Mouse (Mus musculus) right cerebral cortex, adult 18-20 months (tissue): ENCODE measurements around the gene Nab2.
"Not testable (repeated sequence)": the region's sequence is repeated elsewhere in the genome, so short reads cannot be mapped to it uniquely, and the experiment has no call there.

Source experiments
- DNase-seq: peaks from one replicate; pipeline ENCODE4 v3.0.0; 2022; ENCODE audit warnings: mixed read lengths

Gene Nab2

DNA sequence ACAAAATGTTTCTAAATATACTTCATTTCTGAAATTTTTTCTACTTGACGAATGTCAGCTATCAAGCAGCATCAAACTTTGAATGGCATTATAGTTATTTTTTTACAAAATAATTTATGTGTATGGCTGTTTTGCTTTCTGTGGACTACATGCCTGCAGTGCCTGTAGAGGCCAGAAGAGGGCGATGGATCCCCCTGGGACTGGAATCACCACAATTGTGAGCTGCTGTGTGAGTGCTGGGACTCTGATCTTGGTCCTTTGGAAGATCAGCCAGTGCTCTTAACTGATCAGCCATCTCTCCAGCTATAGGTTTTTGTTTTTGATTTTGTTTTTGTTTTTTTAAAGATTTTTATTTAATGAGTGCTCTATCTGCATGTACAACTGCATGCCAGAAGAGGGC is 2.9 kb upstream of the Nab2 start:
- no peak for DNase-seq

GRCm38 (mm10) chr10:127670185-127670584 is 1.8 kb upstream of the Nab2 start:
- DNase-seq: no peak

DNA sequence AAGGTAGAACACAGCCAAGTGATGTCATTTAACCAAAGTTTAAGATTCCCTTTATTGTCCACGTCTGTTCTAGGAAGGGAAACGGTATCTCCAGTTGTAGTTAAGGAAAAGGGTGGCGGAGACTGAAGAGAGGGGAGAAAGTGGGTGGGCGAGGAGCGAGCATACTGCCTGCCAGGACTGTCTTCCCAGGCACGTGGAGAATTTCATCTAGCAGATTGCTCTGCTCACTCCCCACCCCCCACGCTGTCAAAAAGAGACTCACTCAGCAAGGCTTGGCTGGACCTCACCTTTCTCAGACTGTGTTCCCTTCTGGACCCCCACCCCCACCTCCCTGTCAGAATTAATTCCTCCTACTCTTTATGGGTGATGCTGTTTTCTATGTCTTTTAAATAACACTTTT is 802 bp upstream of the Nab2 start:
- DNase-seq: peak; percentile 70

DNA sequence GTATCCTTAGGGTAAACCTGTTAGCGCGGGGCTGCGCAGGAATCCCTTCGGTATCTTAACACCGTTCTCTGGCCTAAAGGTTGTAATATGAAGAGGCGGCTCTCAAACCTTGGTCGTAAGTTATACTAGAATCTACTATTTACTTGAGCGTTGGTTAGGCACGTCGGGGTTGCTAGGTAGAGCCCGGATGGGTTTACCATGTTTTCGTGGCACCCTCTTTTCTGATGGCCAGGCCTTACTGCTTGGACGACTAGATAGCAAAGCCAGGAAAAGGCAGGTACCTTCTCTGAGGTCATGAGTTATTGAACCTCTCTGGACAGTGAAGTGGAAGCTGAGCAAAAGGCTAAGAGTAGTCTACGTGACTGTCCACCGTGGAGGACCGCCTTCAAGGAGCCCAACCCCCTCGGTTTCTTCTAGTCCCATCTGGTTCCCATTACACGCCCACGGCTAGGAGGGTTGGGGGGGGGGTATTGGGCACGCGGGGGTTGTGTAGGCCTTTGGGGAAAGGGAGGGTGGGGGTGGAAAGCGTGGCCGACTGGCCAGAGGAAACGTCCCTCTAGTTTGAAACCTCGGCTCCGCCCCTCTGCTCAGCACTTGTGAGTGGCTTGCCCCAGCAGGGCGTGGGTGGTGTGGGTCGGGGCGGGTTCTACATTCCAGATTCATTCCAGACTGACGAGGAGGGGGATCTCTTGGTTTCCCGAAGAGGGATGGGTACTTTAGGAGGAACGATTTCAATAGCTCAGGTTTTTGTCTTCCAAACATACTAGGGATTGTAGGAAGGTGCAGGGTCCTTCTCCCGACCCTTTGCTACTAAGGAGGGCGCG is 887 bp downstream of the Nab2 start:
- peak; percentile 77 for DNase-seq

- DNase-seq: peak; percentile 83
These were observed 1.7 kb downstream of the Nab2 start, which contains the start of gene Nemp1 for GRCm38 (mm10) chr10:127666501-127667268. TSS of gene Nemp1 (plus strand) at chr10:127666901.

- DNase-seq: no peak
These were observed 2.8 kb downstream of the Nab2 start for GRCm38 (mm10) chr10:127665366-127666181.

- no peak for DNase-seq
These were observed 3.5 kb downstream of the Nab2 start for GRCm38 (mm10) chr10:127664891-127665290.

DNA sequence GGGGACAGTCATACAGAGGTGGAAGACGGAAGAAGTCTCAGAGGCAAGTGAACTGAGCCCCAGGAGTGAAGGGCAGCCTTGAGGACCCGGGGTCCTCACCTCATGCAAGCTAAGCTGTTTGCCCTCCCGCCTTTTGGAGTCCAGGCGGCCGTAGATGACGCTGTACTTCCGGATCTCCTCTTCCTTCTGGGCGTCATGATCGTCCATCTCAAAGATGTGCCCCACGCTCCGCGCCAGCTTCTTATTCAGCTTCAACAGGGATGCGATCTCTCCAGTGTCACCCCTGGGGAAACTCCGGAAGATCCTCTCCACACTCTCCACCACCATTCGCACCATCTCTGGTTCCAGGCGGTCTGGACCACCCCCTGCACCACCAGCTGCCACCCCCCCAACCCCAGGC is 4.2 kb downstream of the Nab2 start:
- DNase-seq: no peak

DNA sequence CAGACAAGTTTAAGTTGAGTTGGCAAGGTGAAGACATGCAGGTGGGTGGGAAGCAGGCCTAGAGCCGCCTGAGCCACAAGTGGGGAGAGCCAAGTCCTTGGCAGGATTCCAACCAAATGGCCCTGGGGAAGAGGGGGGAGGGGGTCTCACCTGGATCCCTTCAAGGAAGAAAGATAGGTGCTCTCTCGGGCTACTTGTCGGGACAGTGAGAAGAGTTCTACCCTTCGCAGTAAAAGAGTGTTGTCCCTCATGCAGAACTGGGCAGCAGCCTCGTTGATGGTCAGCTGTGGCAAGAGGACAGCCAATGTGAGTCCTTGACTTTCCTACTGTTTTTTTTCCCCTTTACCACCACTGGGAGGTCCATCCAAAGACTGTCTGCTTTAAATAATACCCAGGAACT is 4.8 kb downstream of the Nab2 start:
- DNase-seq: no peak

DNA sequence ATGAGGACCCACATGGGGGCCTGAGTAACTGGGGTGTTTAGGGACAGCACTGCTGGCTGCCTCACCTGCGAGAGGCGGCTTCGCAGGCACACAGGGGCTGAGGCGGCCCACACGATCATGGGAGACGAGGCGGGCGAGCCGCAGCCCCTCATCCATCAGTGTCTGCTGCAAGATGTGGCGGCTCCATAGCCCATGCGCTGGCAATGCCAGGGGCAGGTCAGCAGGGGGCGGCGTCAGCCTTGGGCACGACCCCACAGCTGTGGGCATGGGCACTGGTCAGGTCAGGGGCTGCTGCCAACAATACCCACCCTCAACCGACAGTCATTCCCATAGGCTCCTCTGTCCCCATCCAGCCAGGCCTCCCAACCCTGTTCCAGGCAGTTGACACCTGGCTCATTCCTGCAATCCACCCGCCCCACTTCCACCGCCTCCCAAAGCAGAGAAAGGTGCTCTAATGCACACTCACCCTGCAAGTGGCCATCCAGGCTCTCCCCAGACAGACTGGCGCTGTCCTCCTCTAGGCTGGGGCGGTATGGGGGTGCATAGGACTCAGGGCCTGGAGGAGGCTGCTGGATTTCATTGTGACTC is 5.6 kb downstream of the Nab2 start:
- no peak for DNase-seq

- peak; percentile 74 for DNase-seq
These were observed 6.3 kb downstream of the Nab2 start for GRCm38 (mm10) chr10:127661915-127662663.

DNA sequence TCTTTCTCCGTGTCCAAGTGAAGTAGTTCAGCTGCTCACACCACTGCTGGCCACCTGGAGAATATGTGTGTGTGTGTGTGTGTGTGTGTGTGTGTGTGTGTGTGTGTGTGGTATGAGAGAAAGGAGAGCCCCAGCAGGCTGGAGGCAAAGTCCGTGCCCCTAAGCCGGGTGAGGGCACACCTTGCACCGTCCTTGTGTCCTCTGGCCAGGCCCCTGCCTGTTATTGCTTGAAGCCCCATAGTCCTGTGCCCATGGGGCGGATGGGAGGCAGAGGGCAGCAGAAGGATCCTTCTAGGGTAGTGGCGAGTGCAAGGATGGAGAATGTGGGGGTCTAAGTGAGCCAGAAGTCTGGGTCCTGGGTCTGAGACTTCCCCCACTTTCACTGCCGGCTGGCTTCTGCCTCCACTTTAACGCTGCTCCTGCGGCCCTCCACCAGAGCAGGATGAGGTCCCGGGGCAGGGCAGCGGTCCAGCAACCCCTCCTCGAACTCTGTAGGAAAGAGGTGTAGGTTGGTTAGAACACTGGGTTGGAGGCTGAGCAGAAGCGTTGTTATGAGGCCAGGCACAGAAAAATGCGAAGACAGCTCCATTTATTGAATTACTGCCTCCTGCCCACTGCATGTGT is 7.0 kb downstream of the Nab2 start:
- no peak for DNase-seq

- no peak for DNase-seq
These were observed 8.8 kb downstream of the Nab2 start for GRCm38 (mm10) chr10:127659551-127659950.

DNA sequence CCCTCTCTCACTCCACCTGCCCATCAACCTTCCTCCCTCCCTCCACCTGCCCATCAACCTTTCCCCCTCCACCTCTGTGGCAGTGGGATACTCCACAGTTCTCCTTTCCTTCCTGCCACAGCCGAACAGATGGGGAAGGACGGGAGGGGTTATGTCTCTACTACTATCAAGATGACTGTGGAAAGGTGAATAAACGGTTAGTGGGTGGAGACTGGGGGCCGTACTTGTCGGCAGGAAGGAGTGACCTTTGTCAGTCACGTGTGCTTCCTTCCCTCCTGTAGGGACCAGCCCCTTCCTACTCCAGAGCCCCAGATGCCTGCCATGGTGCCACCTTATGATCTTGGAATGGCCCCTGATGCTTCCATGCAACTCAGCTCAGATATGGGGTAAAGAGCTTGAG is 10.3 kb downstream of the Nab2 start:
- no peak for DNase-seq

DNA sequence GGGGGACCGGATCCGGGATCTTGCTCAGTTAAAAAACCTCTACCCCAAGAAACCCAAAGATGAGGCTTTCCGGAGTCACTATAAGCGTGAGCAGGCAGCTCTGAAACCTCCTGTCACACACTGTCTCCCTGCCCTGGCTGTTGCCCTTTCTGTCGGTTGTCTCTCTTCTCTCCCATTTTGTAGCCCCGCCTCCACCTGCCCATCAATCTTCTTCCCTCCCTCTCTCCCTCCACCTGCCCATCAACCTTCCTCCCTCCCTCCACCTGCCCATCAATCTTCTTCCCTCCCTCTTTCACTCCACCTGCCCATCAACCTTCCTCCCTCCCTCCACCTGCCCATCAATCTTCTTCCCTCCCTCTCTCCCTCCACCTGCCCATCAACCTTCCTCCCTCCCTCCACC is 10.8 kb downstream of the Nab2 start:
- not testable (repeated sequence) for DNase-seq

GRCm38 (mm10) chr10:127654970-127655579 is 13.3 kb downstream of the Nab2 start:
- DNase-seq: no peak

DNA sequence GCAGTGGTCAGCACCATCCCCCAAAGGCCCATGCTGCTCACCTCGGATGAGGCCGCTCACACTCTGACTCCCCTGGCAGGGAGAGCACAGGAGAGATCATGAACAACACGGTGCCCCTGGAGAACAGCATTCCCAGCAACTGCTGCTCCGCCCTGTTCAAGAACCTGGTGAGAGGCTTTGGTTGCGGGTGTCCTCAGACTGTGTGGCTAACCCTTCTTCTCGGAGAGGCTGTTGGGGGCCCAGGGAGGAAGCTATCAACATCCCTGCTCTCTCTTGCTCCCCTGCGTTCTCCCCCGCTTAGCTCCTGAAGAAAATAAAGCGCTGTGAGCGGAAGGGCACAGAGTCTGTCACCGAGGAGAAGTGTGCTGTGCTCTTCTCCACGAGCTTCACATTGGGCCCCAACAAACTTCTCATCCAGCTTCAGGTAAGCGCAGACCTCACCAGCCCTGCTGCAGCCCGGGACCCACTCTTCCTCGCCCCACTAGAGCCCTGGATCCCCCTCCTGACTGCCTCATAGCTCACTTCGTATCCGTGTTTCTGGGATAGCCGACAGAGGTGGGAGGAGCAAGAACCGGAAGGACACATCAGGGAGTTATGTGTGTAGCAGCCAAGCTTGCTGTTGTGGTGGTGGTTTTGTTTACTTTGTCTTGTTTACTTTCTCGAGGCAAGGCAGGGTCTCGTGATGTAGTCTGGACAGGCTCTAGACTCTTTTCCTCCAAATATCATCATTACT is 15.3 kb downstream of the Nab2 start:
- DNase-seq: no peak

GRCm38 (mm10) chr10:127645791-127646190 is 22.6 kb downstream of the Nab2 start:
- no peak for DNase-seq

- no peak for DNase-seq
These were observed 24.7 kb downstream of the Nab2 start for GRCm38 (mm10) chr10:127643553-127644238.
